Comparison of ENCODE assay signal across 12 mouse cellular contexts in the genomic region with DNA sequence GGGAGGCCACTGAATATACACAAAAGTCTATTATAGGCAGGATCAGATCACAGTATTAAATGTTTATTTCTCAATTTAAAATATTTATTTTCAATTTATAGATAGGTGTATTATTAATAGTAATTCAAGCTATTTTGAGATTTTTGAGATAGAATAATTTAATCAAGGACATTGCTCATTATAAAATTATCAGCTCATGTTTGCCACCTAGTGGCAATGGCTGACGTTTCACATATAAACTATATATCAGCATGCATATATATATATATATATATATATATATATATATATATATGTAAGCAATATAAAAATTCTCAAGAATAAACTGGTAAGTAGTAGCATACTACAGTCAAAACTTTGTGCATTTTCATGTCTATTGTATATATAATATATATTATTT.
DNase-seq lines count a peak whose midpoint lies in the region; ATAC-seq lines count a peak whose summit lies in the region.
"Had no signal": no experiment of that assay in that cellular context is flagged by ENCODE, and none has a peak within 500 bp of the region (broad histone marks: within the 10 kb centered on the region; RNA-seq: fewer than 3 reads in every experiment).

No protein-coding gene starts in this region.

- no peaks in the 10 kb centered on the region for H3K27me3 ChIP-seq in embryonic facial prominence, embryonic 11.5 days (ENCODE audit: control insufficient read depth, insufficient read depth, low read length)
- no peaks in the 10 kb centered on the region for H3K27me3 ChIP-seq in embryonic facial prominence, embryonic 10.5 days (replicated peaks; ENCODE audit: low read depth, poor library complexity, severe bottlenecking)
- H3K27me3 ChIP-seq: midbrain, embryonic 12.5 days had no signal

- H3K4me2 ChIP-seq in embryonic facial prominence, embryonic 11.5 days (ENCODE audit: low read depth, low read length): no peak overlapping the region
- H3K4me2 ChIP-seq: midbrain, embryonic 12.5 days had no signal

- ATAC-seq in embryonic facial prominence, embryonic 11.5 days (replicated peaks; ENCODE audit: insufficient number of reproducible peaks, low FRiP score, low TSS enrichment, low read depth): no peak

- H3K9ac ChIP-seq in embryonic facial prominence, embryonic 11.5 days (replicated peaks; ENCODE audit: low read length): no peak overlapping the region
- H3K9ac ChIP-seq: midbrain, embryonic 12.5 days had no signal

- no peaks in the 10 kb centered on the region for H3K9me3 ChIP-seq in embryonic facial prominence, embryonic 11.5 days (replicated peaks; ENCODE audit: control insufficient read depth, low read length)
- H3K9me3 ChIP-seq in embryonic facial prominence, embryonic 10.5 days: no peaks in the 10 kb centered on the region
- H3K9me3 ChIP-seq: midbrain, embryonic 12.5 days had no signal

- no peaks in the 10 kb centered on the region for H3K36me3 ChIP-seq in embryonic facial prominence, embryonic 11.5 days (replicated peaks; ENCODE audit: control insufficient read depth, insufficient read depth, low read depth, low read length)
- H3K36me3 ChIP-seq in embryonic facial prominence, embryonic 10.5 days (replicated peaks): no peaks in the 10 kb centered on the region
- H3K36me3 ChIP-seq: midbrain, embryonic 12.5 days had no signal

- H3K4me1 ChIP-seq in embryonic facial prominence, embryonic 11.5 days (ENCODE audit: control insufficient read depth, insufficient read depth, low read length): no peaks in the 10 kb centered on the region
- no peaks in the 10 kb centered on the region for H3K4me1 ChIP-seq in embryonic facial prominence, embryonic 10.5 days
- H3K4me1 ChIP-seq: midbrain, embryonic 12.5 days had no signal

- peak; percentile 40 for DNase-seq in embryonic facial prominence, embryonic 11.5 days (ENCODE audit: low spot score)
- DNase-seq in embryonic facial prominence, embryonic 10.5 days (ENCODE audit: low spot score): no peak
- DNase-seq in layer of hippocampus, adult 11-12 months (ENCODE audit: low spot score): peak; percentile 9
- no peak for DNase-seq in layer of hippocampus, adult 8-10 months (ENCODE audit: low spot score in 2 of 2)
- peak; percentile 3 for DNase-seq in right cerebral cortex, postnatal 4 days
- no peak for DNase-seq in right cerebral cortex, postnatal 36 days (ENCODE audit: low spot score in 2 of 2)
- DNase-seq in frontal cortex, postnatal 10 days (ENCODE audit: low spot score in 2 of 2): no peak
- DNase-seq in natural killer cell, adult 2 months (ENCODE audit: low spot score in 2 of 2): no peak
- DNase-seq: cerebellum, postnatal 36 days; gastrocnemius, postnatal 25 days; kidney, adult 18-20 months had no signal

- no peak overlapping the region for H3K4me3 ChIP-seq in embryonic facial prominence, embryonic 11.5 days (ENCODE audit: low read depth, low read length)
- no peak overlapping the region for H3K4me3 ChIP-seq in embryonic facial prominence, embryonic 10.5 days
- H3K4me3 ChIP-seq: midbrain, embryonic 12.5 days had no signal

- H3K27ac ChIP-seq in embryonic facial prominence, embryonic 11.5 days (replicated peaks; ENCODE audit: low read depth, low read length): no peak overlapping the region
- H3K27ac ChIP-seq in embryonic facial prominence, embryonic 10.5 days (replicated peaks): no peak overlapping the region
- H3K27ac ChIP-seq: midbrain, embryonic 12.5 days had no signal

- whole genome bisulfite sequencing in embryonic facial prominence, embryonic 11.5 days: 14% methylated on average over 1 of the region's 1 CpGs
- 22% methylated on average over 1 of the region's 1 CpGs for WGBS in embryonic facial prominence, embryonic 10.5 days

Comparison
In these comparisons a context has a peak if more than half of its experiments do, and no peak if none do; other contexts are left out.
1. DNase-seq: peak in embryonic facial prominence, embryonic 11.5 days (single experiment), layer of hippocampus, adult 11-12 months (single experiment) and right cerebral cortex, postnatal 4 days (single experiment); none in embryonic facial prominence, embryonic 10.5 days (single experiment), layer of hippocampus, adult 8-10 months (0 of 2), right cerebral cortex, postnatal 36 days (0 of 2), frontal cortex, postnatal 10 days (0 of 2) and natural killer cell, adult 2 months (0 of 2).